Mouse (Mus musculus): ENCODE data around the gene Scube1. TPM values are rescaled to one million over a fixed set of nuclear protein-coding genes. Genes with fewer than 3 reads are reported as not detected.

Scube1 gene
- 0.60 TPM for polyA plus RNA-seq (2014; fragmentation: Illumina TruSeq; extraction: RNeasy Lipid Tissue Mini Kit (QIAGEN cat#74804); ENCODE audit: low read depth, low replicate concordance)

GRCm38 (mm10) chr15:83724886-83725269, at the start of gene Scube1:
Gene Scube1, minus strand, starts transcription at chr15:83725021.

GRCm38 (mm10) chr15:83594513-83595363, 130.1 kb downstream of the Scube1 start, which contains the start of gene Ttll12:
Gene Ttll12, minus strand, starts transcription at chr15:83595157.

GRCm38 (mm10) chr15:83563327-83563856, 161.4 kb downstream of the Scube1 start, which contains the start of the genes Tspo and Mcat:
Gene Tspo, plus strand, starts transcription at chr15:83563592.
Gene Mcat, minus strand, starts transcription at chr15:83563787.

Other genes starting within 250 kb of the Scube1 start
- gene Ttll1, start 214.1 kb downstream of the Scube1 start, polyA plus RNA-seq (2014; fragmentation: Illumina TruSeq; extraction: RNeasy Lipid Tissue Mini Kit (QIAGEN cat#74804); ENCODE audit: low read depth, low replicate concordance), result 62.2 TPM
- gene Bik, start 198.2 kb downstream of the Scube1 start, polyA plus RNA-seq (2014; fragmentation: Illumina TruSeq; extraction: RNeasy Lipid Tissue Mini Kit (QIAGEN cat#74804); ENCODE audit: low read depth, low replicate concordance), result 12.0 TPM
- gene Tspo, start 161.4 kb downstream of the Scube1 start, polyA plus RNA-seq (2014; fragmentation: Illumina TruSeq; extraction: RNeasy Lipid Tissue Mini Kit (QIAGEN cat#74804); ENCODE audit: low read depth, low replicate concordance), result 62.3 TPM
- 37.8 TPM for gene Mcat, start 161.2 kb downstream of the Scube1 start, polyA plus RNA-seq (2014; fragmentation: Illumina TruSeq; extraction: RNeasy Lipid Tissue Mini Kit (QIAGEN cat#74804); ENCODE audit: low read depth, low replicate concordance)
- 5.9 TPM for gene Ttll12, start 129.9 kb downstream of the Scube1 start, polyA plus RNA-seq (2014; fragmentation: Illumina TruSeq; extraction: RNeasy Lipid Tissue Mini Kit (QIAGEN cat#74804); ENCODE audit: low read depth, low replicate concordance)
- gene Mpped1, start 54.4 kb upstream of the Scube1 start, polyA plus RNA-seq (2014; fragmentation: Illumina TruSeq; extraction: RNeasy Lipid Tissue Mini Kit (QIAGEN cat#74804); ENCODE audit: low read depth, low replicate concordance), result not detected